Mouse (Mus musculus) heart, adult 2 months (tissue): ENCODE results near the gene Btbd9.

Experiments used
- CTCF ChIP-seq: fragments of 200-600 bp; IDR thresholded peaks from 2 replicates; pipeline ENCODE4 v1.8.1; 2022; ENCODE audit warnings: antibody characterized with exemption, mild to moderate bottlenecking, moderate library complexity
- EP300 ChIP-seq: fragments of 200-500 bp; IDR thresholded peaks from 2 replicates; pipeline ENCODE4 v1.6.1; 2011; ENCODE audit warnings: low read depth, low read length, control low read depth; ENCODE audit not compliant: insufficient read depth
- POLR2A ChIP-seq: fragments of 200-500 bp; IDR thresholded peaks from 2 replicates; pipeline ENCODE4 v1.6.1; 2011; ENCODE audit warnings: mild to moderate bottlenecking, low read depth, low read length, control low read depth; ENCODE audit not compliant: insufficient read depth

- no peak for TF ChIP-seq CTCF
- TF ChIP-seq EP300 = no peak
- no peak for TF ChIP-seq POLR2A
These were observed 398.9 kb downstream of the Btbd9 start for GRCm38 (mm10) chr17:30177435-30177834.
